Mouse (Mus musculus): ENCODE results near the gene Mrpl17.

Mrpl17 gene

GRCm38 (mm10) chr7:105787285-105788140 lies 23.4 kb downstream of the Mrpl17 start, which contains the start of gene Dchs1:
Gene Dchs1 (minus strand): TSS chr7:105787654.
- in situ Hi-C loops (cut with MseI, MboI): no loop called here

GRCm38 (mm10) chr7:105786506-105787284 lies 24.2 kb downstream of the Mrpl17 start:
- in situ Hi-C loops (cut with MseI, MboI): no loop called here

GRCm38 (mm10) chr7:105784556-105784955 lies 26.3 kb downstream of the Mrpl17 start:
- in situ Hi-C loops (cut with MseI, MboI): no loop called here

GRCm38 (mm10) chr7:105783861-105784260 lies 27.0 kb downstream of the Mrpl17 start:
- in situ Hi-C loops (cut with MseI, MboI): no loop called here

GRCm38 (mm10) chr7:105778553-105779265 lies 32.2 kb downstream of the Mrpl17 start:
- in situ Hi-C loops (cut with MseI, MboI): no loop called here

- in situ Hi-C loops (cut with MseI, MboI): no loop called here
Measured at GRCm38 (mm10) chr7:105777797-105778552, 32.9 kb downstream of the Mrpl17 start.

- in situ Hi-C loops (cut with MseI, MboI): no loop called here
Measured at GRCm38 (mm10) chr7:105777316-105777715, 33.6 kb downstream of the Mrpl17 start.

GRCm38 (mm10) chr7:105776026-105776425 lies 34.9 kb downstream of the Mrpl17 start:
- in situ Hi-C loops (cut with MseI, MboI): no loop called here

- in situ Hi-C loops (cut with MseI, MboI): no loop called here
Measured at GRCm38 (mm10) chr7:105774661-105775060, 36.2 kb downstream of the Mrpl17 start.

- in situ Hi-C loops (cut with MseI, MboI): no loop called here
Measured at GRCm38 (mm10) chr7:105773041-105773440, 37.9 kb downstream of the Mrpl17 start.

- in situ Hi-C loops (cut with MseI, MboI): no loop called here
Measured at GRCm38 (mm10) chr7:105772331-105772730, 38.6 kb downstream of the Mrpl17 start.

- in situ Hi-C loops (cut with MseI, MboI): no loop called here
Measured at GRCm38 (mm10) chr7:105769959-105770358, 40.9 kb downstream of the Mrpl17 start.

GRCm38 (mm10) chr7:105767729-105768165 lies 43.2 kb downstream of the Mrpl17 start:
- in situ Hi-C loops (cut with MseI, MboI): no loop called here

GRCm38 (mm10) chr7:105764331-105764730 lies 46.6 kb downstream of the Mrpl17 start:
- in situ Hi-C loops (cut with MseI, MboI): no loop called here

GRCm38 (mm10) chr7:105762517-105763270 lies 48.2 kb downstream of the Mrpl17 start:
- in situ Hi-C loops (cut with MseI, MboI): no loop called here

GRCm38 (mm10) chr7:105761813-105762484 lies 49.0 kb downstream of the Mrpl17 start:
- in situ Hi-C loops (cut with MseI, MboI): no loop called here

- in situ Hi-C loops (cut with MseI, MboI): no loop called here
Measured at GRCm38 (mm10) chr7:105753281-105753680, 57.6 kb downstream of the Mrpl17 start.

Data from mouse trophoblast stem cell (cell line).